Mouse (Mus musculus) liver, postnatal 0 days (tissue): ENCODE results near the gene Plcd4.

Experiments used
- CTCF ChIP-seq: sonication (generic); IDR thresholded peaks from 2 replicates; pipeline ENCODE4 v1.5.1; 2016; ENCODE audit warnings: antibody characterized with exemption, low read depth
- EP300 ChIP-seq: IDR thresholded peaks from 2 replicates; pipeline ENCODE4 v1.6.1; 2016; ENCODE audit warnings: antibody characterized with exemption, low read depth, mild to moderate bottlenecking

GRCm38 (mm10) chr1:74587773-74588445 is 45.2 kb downstream of the Plcd4 start, which contains the start of the genes Zfp142 and Bcs1l:
- TF ChIP-seq CTCF (peak; percentile 39; the same call in 1 of the 2 replicates), EP300 (peak; percentile 65; the same call in 1 of the 2 replicates)
